Mouse (Mus musculus) adrenal gland, adult 18-20 months (tissue): Measurements from ENCODE around the gene Tpmt. TPM values are rescaled to one million over a fixed set of nuclear protein-coding genes. Genes with fewer than 3 reads are reported as not detected.

Experiments used
- DNase-seq, 2 experiments: peaks; one replicate each; pipeline ENCODE4 v3.0.0; 2021 to 2022; ENCODE audit warnings: low spot score in 2 of 2
- long read RNA-seq, 2 experiments: library from polyadenylated mRNA; stranded (forward); transcript quantifications; one replicate each; pipeline ENCODE4 v2.0.0; 2021
- total RNA-seq, 2 experiments: library from RNA; stranded (reverse); gene quantifications; 1 replicate in 1 of 2; 2 replicates in 1 of 2; pipeline ENCODE4 v1.2.3; 2021

Gene Tpmt
- 10 to 100 TPM in 1 of 2 experiments, 1 to 10 TPM in 1; 5.4 to 10.3 TPM for total RNA-seq
- long read RNA-seq, experiment 1, partial matches to known transcripts = 0 of 3 reads
- long read RNA-seq, experiment 1, other reads (novel, unspliced or antisense) = 3 of 3 reads
- long read RNA-seq, experiment 2, partial matches to known transcripts = 0 of 9 reads
- long read RNA-seq, experiment 2, other reads (novel, unspliced or antisense) = 6 of 9 reads

- DNase-seq = peak in 1 of 2 experiments; percentile 8
Measured at GRCm38 (mm10) chr13:47044617-47044947, at the start of gene Tpmt. Tpmt (minus strand) TSS chr13:47044737.

- DNase-seq = no peak
Measured at GRCm38 (mm10) chr13:47093791-47094190, 49.3 kb upstream of the Tpmt start.

GRCm38 (mm10) chr13:47089271-47089670 is 44.7 kb upstream of the Tpmt start:
- no peak for DNase-seq

- DNase-seq = no peak
Measured at GRCm38 (mm10) chr13:47088433-47088832, 43.9 kb upstream of the Tpmt start.

GRCm38 (mm10) chr13:47080905-47081505 is 36.5 kb upstream of the Tpmt start:
- DNase-seq = no peak

GRCm38 (mm10) chr13:47078799-47079198 is 34.3 kb upstream of the Tpmt start:
- no peak for DNase-seq

- no peak for DNase-seq
Measured at GRCm38 (mm10) chr13:47077367-47077766, 32.8 kb upstream of the Tpmt start.

GRCm38 (mm10) chr13:47076156-47076555 is 31.6 kb upstream of the Tpmt start:
- DNase-seq = no peak

GRCm38 (mm10) chr13:47072484-47072883 is 27.9 kb upstream of the Tpmt start:
- no peak for DNase-seq

GRCm38 (mm10) chr13:47071871-47072270 is 27.3 kb upstream of the Tpmt start:
- DNase-seq = no peak

- no peak for DNase-seq
Measured at GRCm38 (mm10) chr13:47070329-47071080, 26.0 kb upstream of the Tpmt start.

GRCm38 (mm10) chr13:47067001-47067400 is 22.5 kb upstream of the Tpmt start:
- DNase-seq = no peak

- DNase-seq = no peak
Measured at GRCm38 (mm10) chr13:47066516-47066915, 22.0 kb upstream of the Tpmt start.

- DNase-seq = peak in 1 of 2 experiments; percentile 11
Measured at GRCm38 (mm10) chr13:47063985-47064760, 19.6 kb upstream of the Tpmt start.

GRCm38 (mm10) chr13:47062756-47063155 is 18.2 kb upstream of the Tpmt start:
- DNase-seq = peak in 1 of 2 experiments; percentile 6

GRCm38 (mm10) chr13:47056781-47057180 is 12.2 kb upstream of the Tpmt start:
- no peak for DNase-seq

- no peak for DNase-seq
Measured at GRCm38 (mm10) chr13:47056126-47056525, 11.6 kb upstream of the Tpmt start.

- DNase-seq = no peak
Measured at GRCm38 (mm10) chr13:47053971-47054370, 9.4 kb upstream of the Tpmt start.

GRCm38 (mm10) chr13:47050009-47050408 is 5.5 kb upstream of the Tpmt start:
- DNase-seq = no peak

- no peak for DNase-seq
Measured at GRCm38 (mm10) chr13:47047996-47048395, 3.5 kb upstream of the Tpmt start.

GRCm38 (mm10) chr13:47043833-47044616 is 512 bp downstream of the Tpmt start:
- peak; percentile 12 to 31 for DNase-seq
